Mouse (Mus musculus): Measurements from ENCODE around the gene Tlr12. TPM values are rescaled to one million over a fixed set of nuclear protein-coding genes. Genes with fewer than 3 reads are reported as not detected.
A peak's percentile ranks its signal among the peaks of the same experiment; 100 is the strongest.
"Not testable (repeated sequence)": the region's sequence is repeated elsewhere in the genome, so short reads cannot be mapped to it uniquely, and the experiment has no call there.

Gene Tlr12
- polyA plus RNA-seq, 1 experiment: 16.1 TPM

GRCm38 (mm10) chr4:128620572-128620971, 2.2 kb upstream of the Tlr12 start:
- H3K4me1 ChIP-seq (ENCODE audit: control insufficient read depth, insufficient read depth, low read length): peaks cover 20% of the 10 kb centered on the region
- no peak overlapping the region for H3K27ac ChIP-seq (ENCODE audit: insufficient read depth, low read depth, low read length)

GRCm38 (mm10) chr4:128618963-128619362, 544 bp upstream of the Tlr12 start:
- H3K27ac ChIP-seq (ENCODE audit: insufficient read depth, low read depth, low read length): peak overlapping the region; percentile 90

More at GRCm38 (mm10) chr4:128620572-128620971, 2.2 kb upstream of the Tlr12 start:
- no peak for DNase-seq
- TF ChIP-seq POLR2A (IDR thresholded peaks at IDR 0.05; ENCODE audit: low read depth, low read length): no peak
- Histone ChIP-seq H3K27me3 (replicated peaks; ENCODE audit: control insufficient read depth, insufficient read depth, low read length) (no peaks in the 10 kb centered on the region), H3K4me3 (ENCODE audit: insufficient read depth, low read depth, low read length) (no peak overlapping the region), H3K36me3 (ENCODE audit: control insufficient read depth, insufficient read depth, low read length) (no peaks in the 10 kb centered on the region)
- WGBS: 91% methylated on average over 6 of the region's 6 CpGs

GRCm38 (mm10) chr4:128617363-128618120, 877 bp downstream of the Tlr12 start:
- H3K4me1 ChIP-seq (ENCODE audit: control insufficient read depth, insufficient read depth, low read length): peaks cover 21% of the 10 kb centered on the region
- DNase-seq: peak; percentile 63
- WGBS: 34% methylated on average over 17 of the region's 17 CpGs
- H3K4me3 ChIP-seq (ENCODE audit: insufficient read depth, low read depth, low read length): peak overlapping the region; percentile 48
- TF ChIP-seq POLR2A (IDR thresholded peaks at IDR 0.05; ENCODE audit: low read depth, low read length): no peak
- no peak for TF ChIP-seq CTCF (conservative IDR thresholded peaks at IDR 0.05; ENCODE audit: insufficient read depth, insufficient read length, low read depth, low read length)
- H3K27me3 ChIP-seq (replicated peaks; ENCODE audit: control insufficient read depth, insufficient read depth, low read length): no peaks in the 10 kb centered on the region
- H3K27ac ChIP-seq (ENCODE audit: insufficient read depth, low read depth, low read length): peak overlapping the region; percentile 24
- no peaks in the 10 kb centered on the region for H3K36me3 ChIP-seq (ENCODE audit: control insufficient read depth, insufficient read depth, low read length)

More at GRCm38 (mm10) chr4:128618963-128619362, 544 bp upstream of the Tlr12 start:
- 21% methylated on average over 2 of the region's 2 CpGs for WGBS
- TF ChIP-seq CTCF (conservative IDR thresholded peaks at IDR 0.05; ENCODE audit: insufficient read depth, insufficient read length, low read depth, low read length) (no peak), POLR2A (IDR thresholded peaks at IDR 0.05; ENCODE audit: low read depth, low read length) (no peak)
- Histone ChIP-seq H3K4me3 (ENCODE audit: insufficient read depth, low read depth, low read length) (no peak overlapping the region), H3K36me3 (ENCODE audit: control insufficient read depth, insufficient read depth, low read length) (no peaks in the 10 kb centered on the region), H3K27me3 (replicated peaks; ENCODE audit: control insufficient read depth, insufficient read depth, low read length) (no peaks in the 10 kb centered on the region), H3K4me1 (ENCODE audit: control insufficient read depth, insufficient read depth, low read length) (peaks cover 21% of the 10 kb centered on the region)
- peak; percentile 7 for DNase-seq

- WGBS: 64% methylated on average over 14 of the region's 14 CpGs
- TF ChIP-seq POLR2A (IDR thresholded peaks at IDR 0.05; ENCODE audit: low read depth, low read length): no peak
- no peak for TF ChIP-seq CTCF (conservative IDR thresholded peaks at IDR 0.05; ENCODE audit: insufficient read depth, insufficient read length, low read depth, low read length)
- Histone ChIP-seq H3K4me1 (ENCODE audit: control insufficient read depth, insufficient read depth, low read length) (peaks cover 21% of the 10 kb centered on the region), H3K36me3 (ENCODE audit: control insufficient read depth, insufficient read depth, low read length) (no peaks in the 10 kb centered on the region), H3K4me3 (ENCODE audit: insufficient read depth, low read depth, low read length) (peak overlapping the region; percentile 48), H3K27me3 (replicated peaks; ENCODE audit: control insufficient read depth, insufficient read depth, low read length) (no peaks in the 10 kb centered on the region), H3K27ac (ENCODE audit: insufficient read depth, low read depth, low read length) (no peak overlapping the region)
- DNase-seq: peak; percentile 12
Measured at GRCm38 (mm10) chr4:128615761-128616160, 2.7 kb downstream of the Tlr12 start.

GRCm38 (mm10) chr4:128613326-128613725, 5.1 kb downstream of the Tlr12 start:
- 22% methylated on average over 8 of the region's 8 CpGs for WGBS
- TF ChIP-seq CTCF (conservative IDR thresholded peaks at IDR 0.05; ENCODE audit: insufficient read depth, insufficient read length, low read depth, low read length): peak; percentile 68
- no peak for TF ChIP-seq POLR2A (IDR thresholded peaks at IDR 0.05; ENCODE audit: low read depth, low read length)
- peaks cover 15% of the 10 kb centered on the region for H3K4me1 ChIP-seq (ENCODE audit: control insufficient read depth, insufficient read depth, low read length)
- H3K4me3 ChIP-seq (ENCODE audit: insufficient read depth, low read depth, low read length): no peak overlapping the region
- H3K36me3 ChIP-seq (ENCODE audit: control insufficient read depth, insufficient read depth, low read length): no peaks in the 10 kb centered on the region
- no peak overlapping the region for H3K27ac ChIP-seq (ENCODE audit: insufficient read depth, low read depth, low read length)
- H3K27me3 ChIP-seq (replicated peaks; ENCODE audit: control insufficient read depth, insufficient read depth, low read length): no peaks in the 10 kb centered on the region
- DNase-seq: peak; percentile 65

- not testable (repeated sequence) for H3K27ac ChIP-seq (ENCODE audit: insufficient read depth, low read depth, low read length); H3K4me3 ChIP-seq (ENCODE audit: insufficient read depth, low read depth, low read length); H3K4me1 ChIP-seq (ENCODE audit: control insufficient read depth, insufficient read depth, low read length); DNase-seq; H3K36me3 ChIP-seq (ENCODE audit: control insufficient read depth, insufficient read depth, low read length); H3K27me3 ChIP-seq (replicated peaks; ENCODE audit: control insufficient read depth, insufficient read depth, low read length)
- WGBS: 64% methylated on average over 3 of the region's 3 CpGs
Measured at GRCm38 (mm10) chr4:128611726-128612125, 6.7 kb downstream of the Tlr12 start.

- DNase-seq: no peak
- Histone ChIP-seq H3K4me3 (ENCODE audit: insufficient read depth, low read depth, low read length) (no peak overlapping the region), H3K36me3 (ENCODE audit: control insufficient read depth, insufficient read depth, low read length) (no peaks in the 10 kb centered on the region), H3K4me1 (ENCODE audit: control insufficient read depth, insufficient read depth, low read length) (0 out of 2 replicates have a peak, but pooled peaks cover 2% of the 10 kb centered on the region), H3K27me3 (replicated peaks; ENCODE audit: control insufficient read depth, insufficient read depth, low read length) (no peaks in the 10 kb centered on the region), H3K27ac (ENCODE audit: insufficient read depth, low read depth, low read length) (no peak overlapping the region)
- TF ChIP-seq POLR2A (IDR thresholded peaks at IDR 0.05; ENCODE audit: low read depth, low read length) (no peak), CTCF (conservative IDR thresholded peaks at IDR 0.05; ENCODE audit: insufficient read depth, insufficient read length, low read depth, low read length) (no peak)
- 27% methylated on average over 10 of the region's 10 CpGs for WGBS
Measured at GRCm38 (mm10) chr4:128610706-128611105, 7.7 kb downstream of the Tlr12 start.
